Mouse (Mus musculus): ENCODE measurements around the gene Dusp13. TPM values are rescaled to one million over a fixed set of nuclear protein-coding genes. Genes with fewer than 3 reads are reported as not detected.

Dusp13 gene
- polyA plus RNA-seq, 1 experiment from 2014 or later: not detected

DNA sequence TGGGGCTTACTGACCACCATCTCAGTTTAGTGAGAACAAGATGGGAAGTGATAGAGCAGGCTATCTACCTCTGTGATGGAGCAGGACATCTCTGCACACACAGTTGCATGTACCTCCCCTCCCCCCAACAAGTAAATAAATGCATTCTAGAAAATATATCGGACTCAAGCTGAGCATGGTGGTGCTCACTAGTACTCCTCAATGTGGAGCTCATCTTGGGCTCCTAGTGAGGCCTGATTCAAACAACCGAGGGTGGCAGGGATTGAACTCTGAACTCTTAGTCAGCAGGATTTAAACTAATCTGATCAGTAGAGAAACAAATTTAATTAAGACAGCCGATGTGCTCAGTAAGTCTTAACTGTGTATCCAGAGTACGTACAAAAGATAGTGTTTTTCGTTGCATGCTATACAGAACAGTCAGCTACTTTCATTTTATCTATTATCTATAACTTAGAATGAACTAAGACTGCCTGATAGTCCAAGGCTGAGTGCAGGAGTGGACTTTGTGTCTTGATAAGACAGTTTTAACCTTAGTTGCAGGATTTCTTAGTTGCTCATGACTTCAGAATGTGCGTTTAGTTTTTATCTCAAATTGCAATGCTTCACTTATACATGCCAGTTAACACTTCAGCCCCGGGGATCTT, 14.9 kb upstream of the Dusp13 start:
- Histone ChIP-seq H3K36me3 (replicated peaks) (no peaks in the 10 kb centered on the region; the same call in 1 of the 2 replicates), H3K9me3 (peaks cover under 1% of the 10 kb centered on the region; the same call in 1 of the 2 replicates), H3K27ac (no peak overlapping the region), H3K4me3 (no peak overlapping the region), H3K4me1 (peaks cover 35% of the 10 kb centered on the region), H3K27me3 (ENCODE audit: poor library complexity, severe bottlenecking) (no peaks in the 10 kb centered on the region)
- WGBS: 78% methylated on average over 7 of the region's 7 CpGs
- DNase-seq (ENCODE audit: extremely low spot score, low spot score): no peak

DNA sequence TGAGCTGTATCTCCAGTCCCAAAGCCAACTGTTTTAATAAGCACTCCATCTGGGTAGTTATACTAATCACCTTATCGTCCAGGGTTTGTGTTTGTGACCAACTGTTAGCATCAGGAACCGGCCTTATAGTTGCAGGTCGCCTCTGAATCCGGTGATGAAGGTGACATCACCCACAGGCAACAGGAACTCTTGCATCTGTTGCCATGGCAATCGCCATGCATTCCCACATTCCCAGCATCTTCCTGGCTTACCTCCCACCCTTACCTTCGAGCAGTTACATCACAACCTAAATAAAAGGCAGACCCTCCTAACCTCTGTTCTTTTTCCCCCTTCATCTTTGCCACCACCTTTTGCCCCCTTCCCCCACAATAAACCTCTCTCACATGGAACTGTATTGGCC, 13.7 kb upstream of the Dusp13 start:
- H3K27me3 ChIP-seq (ENCODE audit: poor library complexity, severe bottlenecking): no peaks in the 10 kb centered on the region
- DNase-seq (ENCODE audit: extremely low spot score, low spot score): no peak
- no peaks in the 10 kb centered on the region for H3K9me3 ChIP-seq
- no peak overlapping the region for H3K4me3 ChIP-seq
- H3K27ac ChIP-seq: no peak overlapping the region
- H3K4me1 ChIP-seq: peaks cover 33% of the 10 kb centered on the region
- H3K36me3 ChIP-seq (replicated peaks): no peaks in the 10 kb centered on the region
- 93% methylated on average over 6 of the region's 6 CpGs for WGBS

DNA sequence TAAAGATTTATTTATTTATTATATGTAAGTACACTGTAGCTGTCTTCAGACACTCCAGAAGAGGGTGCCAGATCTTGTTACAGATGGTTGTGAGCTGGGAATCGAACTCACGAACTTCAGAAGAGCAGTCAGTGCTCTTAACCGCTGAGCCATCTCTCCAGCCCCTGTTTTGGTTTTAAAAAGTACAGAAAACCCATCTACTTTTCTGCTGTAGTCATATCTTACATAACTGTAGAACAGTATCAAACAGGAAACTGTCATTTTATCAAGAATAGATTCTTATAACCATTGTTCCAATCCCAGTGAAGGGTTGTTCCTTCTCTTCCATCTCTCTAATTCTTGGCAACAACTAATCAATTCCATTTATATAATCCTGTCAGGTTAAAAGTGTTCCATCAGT, 12.8 kb upstream of the Dusp13 start:
- no peak overlapping the region for H3K27ac ChIP-seq
- H3K27me3 ChIP-seq (ENCODE audit: poor library complexity, severe bottlenecking): no peaks in the 10 kb centered on the region
- H3K9me3 ChIP-seq: no peaks in the 10 kb centered on the region
- H3K4me3 ChIP-seq: no peak overlapping the region
- no peak for DNase-seq (ENCODE audit: extremely low spot score, low spot score)
- no peaks in the 10 kb centered on the region for H3K36me3 ChIP-seq (replicated peaks)
- peaks cover 28% of the 10 kb centered on the region for H3K4me1 ChIP-seq
- 94% methylated on average over 3 of the region's 3 CpGs for WGBS

DNA sequence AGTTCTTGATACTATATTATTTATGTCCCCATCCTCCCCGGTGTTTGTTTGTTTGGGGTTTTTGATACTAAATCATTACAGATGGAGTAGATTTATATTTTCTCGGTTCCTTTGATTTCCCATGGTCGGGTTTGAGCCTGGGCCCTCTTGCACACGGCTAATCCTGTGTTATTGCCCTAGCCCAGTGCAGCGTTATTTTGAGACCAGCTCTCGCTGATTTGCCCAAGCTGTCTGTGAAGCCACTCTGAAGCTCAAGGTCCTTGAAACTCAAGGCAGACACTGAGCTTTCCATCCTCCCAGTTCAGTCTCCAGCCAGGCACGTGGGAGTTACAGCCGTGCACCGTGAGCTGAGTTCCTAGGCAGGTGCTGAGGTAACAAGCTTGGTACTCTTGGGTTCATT, 10.6 kb upstream of the Dusp13 start:
- no peaks in the 10 kb centered on the region for H3K36me3 ChIP-seq (replicated peaks)
- no peak overlapping the region for H3K4me3 ChIP-seq
- peaks cover 16% of the 10 kb centered on the region for H3K4me1 ChIP-seq
- H3K27ac ChIP-seq: no peak overlapping the region
- no peaks in the 10 kb centered on the region for H3K9me3 ChIP-seq
- DNase-seq (ENCODE audit: extremely low spot score, low spot score): no peak
- WGBS: 93% methylated on average over 9 of the region's 9 CpGs
- no peaks in the 10 kb centered on the region for H3K27me3 ChIP-seq (ENCODE audit: poor library complexity, severe bottlenecking)

DNA sequence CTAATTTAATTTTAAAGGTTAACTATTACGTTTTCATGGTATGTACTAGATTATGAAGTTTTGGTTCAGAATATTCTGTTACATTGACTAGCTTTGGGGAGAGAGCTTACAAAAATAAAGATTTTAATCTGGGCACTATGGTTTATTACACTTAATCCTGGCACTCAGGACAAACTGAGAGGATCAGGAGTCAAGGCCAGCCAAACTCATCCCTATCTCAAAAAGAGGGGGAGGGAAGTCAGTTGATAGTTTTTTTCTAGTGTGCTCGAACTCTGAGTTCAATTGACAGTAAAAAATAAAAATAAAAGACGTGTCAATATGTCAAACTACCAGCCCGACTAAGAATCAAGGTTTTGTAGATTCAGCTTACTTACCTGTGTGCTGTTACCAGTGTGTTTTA, 2.4 kb upstream of the Dusp13 start:
- Histone ChIP-seq H3K9me3 (no peaks in the 10 kb centered on the region), H3K36me3 (replicated peaks) (no peaks in the 10 kb centered on the region), H3K27ac (no peak overlapping the region), H3K4me1 (peaks cover 26% of the 10 kb centered on the region), H3K4me3 (no peak overlapping the region), H3K27me3 (ENCODE audit: poor library complexity, severe bottlenecking) (no peaks in the 10 kb centered on the region)
- DNase-seq (ENCODE audit: extremely low spot score, low spot score): no peak
- WGBS: 84% methylated on average over 4 of the region's 4 CpGs

DNA sequence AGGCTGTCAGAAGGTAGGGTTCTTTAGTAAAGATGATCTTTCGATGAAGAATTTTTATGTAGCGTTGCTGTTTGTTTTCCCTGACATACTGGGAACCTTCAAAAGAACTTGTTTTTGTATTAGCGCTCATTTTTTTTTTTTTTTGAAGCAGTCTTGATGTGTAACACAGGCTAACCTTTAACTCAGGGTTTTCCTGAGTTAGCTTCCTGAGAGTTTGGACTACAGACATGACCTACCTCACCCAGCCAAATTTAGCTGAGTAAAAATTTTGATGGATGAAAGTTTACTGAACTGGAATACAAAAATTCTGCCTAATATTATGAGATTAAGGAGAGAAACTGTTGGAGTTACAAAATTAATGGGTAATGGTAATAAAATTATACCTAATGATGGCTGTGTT, 1.4 kb upstream of the Dusp13 start:
- Histone ChIP-seq H3K36me3 (replicated peaks) (no peaks in the 10 kb centered on the region), H3K27ac (no peak overlapping the region), H3K4me1 (peaks cover 28% of the 10 kb centered on the region), H3K9me3 (no peaks in the 10 kb centered on the region), H3K27me3 (ENCODE audit: poor library complexity, severe bottlenecking) (no peaks in the 10 kb centered on the region), H3K4me3 (no peak overlapping the region)
- WGBS: 94% methylated on average over 3 of the region's 3 CpGs
- no peak for DNase-seq (ENCODE audit: extremely low spot score, low spot score)

DNA sequence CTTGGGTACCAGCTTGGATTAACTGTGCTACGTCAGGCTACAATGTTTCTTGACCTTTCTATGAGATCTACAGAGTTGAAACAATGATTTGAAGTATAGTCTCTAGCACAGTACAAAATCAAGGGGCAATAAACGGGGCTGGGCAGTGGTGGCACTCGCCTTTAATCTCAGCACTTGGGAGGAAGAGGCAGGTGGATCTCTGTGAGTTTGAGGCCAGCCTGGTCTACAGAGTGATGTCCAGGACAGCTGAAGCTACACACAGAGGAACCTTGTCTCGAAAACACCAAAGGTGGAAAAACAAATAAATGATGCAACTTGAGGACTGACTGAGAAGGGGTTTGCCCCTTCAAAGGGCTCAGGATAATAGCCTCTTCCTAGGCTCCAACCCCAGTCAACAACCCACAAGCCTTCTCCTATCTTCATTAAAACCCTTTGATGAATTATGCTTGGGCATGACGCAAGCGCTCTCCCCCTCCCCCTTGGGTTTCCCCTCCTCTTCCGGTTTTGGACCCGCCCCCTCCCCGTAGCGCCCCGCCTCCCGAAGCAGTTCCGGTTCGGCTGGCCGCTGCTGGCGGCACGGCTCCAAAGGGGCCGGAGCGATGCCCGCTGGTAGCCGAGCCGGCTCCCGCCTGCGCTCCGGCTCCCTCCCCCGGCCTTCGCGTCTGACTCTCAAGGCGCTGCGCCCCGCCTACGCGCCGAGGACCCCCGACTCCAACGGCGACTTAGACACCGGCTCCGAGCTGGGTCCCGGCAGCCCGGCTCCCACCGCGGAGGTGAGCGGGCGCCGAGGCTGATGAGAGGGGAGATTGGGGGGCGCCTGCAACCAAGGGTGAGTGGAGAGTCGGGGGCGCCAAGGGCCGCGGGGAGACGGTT, 737 bp downstream of the Dusp13 start, which contains the start of gene Samd8:
Gene Samd8, plus strand, starts transcription at position 524 of the 873 bp plus-strand sequence.
- peaks cover 28% of the 10 kb centered on the region for H3K4me1 ChIP-seq
- H3K36me3 ChIP-seq (replicated peaks): no peaks in the 10 kb centered on the region
- no peaks in the 10 kb centered on the region for H3K9me3 ChIP-seq
- peak within 1 kb of the TSS; percentile 99 for H3K4me3 ChIP-seq
- 7% methylated on average over 52 of the region's 52 CpGs for WGBS
- peak within 1 kb of the TSS; percentile 93 for H3K27ac ChIP-seq
- H3K27me3 ChIP-seq (ENCODE audit: poor library complexity, severe bottlenecking): no peaks in the 10 kb centered on the region
- DNase-seq (ENCODE audit: extremely low spot score, low spot score): peak; percentile 90

DNA sequence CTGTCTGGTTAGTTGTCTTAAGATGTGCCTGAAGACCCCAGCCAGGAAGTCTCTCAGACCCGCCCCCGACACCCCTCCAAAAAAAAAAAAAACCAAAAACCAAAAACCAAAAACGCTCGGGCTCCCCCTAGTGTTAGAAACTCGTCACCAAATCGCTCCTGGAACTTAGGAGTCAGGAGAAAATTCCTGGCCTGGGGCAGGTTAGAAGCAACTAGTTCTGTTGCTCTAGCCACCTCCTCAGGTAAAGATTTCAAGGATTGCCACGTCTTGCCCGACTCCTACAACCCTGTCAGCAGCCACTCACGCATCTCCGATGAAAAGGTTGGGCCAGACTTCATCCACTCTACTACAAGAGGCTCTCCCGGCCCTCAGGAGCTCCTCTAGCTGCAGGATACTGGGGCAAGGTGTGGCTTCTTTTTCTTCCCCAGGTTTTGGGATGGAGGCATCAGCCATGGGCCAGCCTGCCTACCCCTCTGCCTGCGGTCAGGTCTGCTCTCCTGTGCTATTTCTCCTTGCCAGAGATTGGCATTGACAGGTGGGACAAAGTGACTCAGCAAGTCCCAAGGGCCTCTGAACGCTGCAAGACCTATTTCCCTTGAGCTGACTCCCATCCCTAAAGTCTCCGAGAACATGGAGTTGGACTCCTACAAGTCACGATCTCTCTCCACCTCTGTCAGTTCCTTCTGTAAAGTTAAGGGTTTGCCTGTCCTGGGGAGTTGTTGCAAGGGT, 2.7 kb downstream of the Dusp13 start:
- H3K27ac ChIP-seq: no peak overlapping the region
- peaks cover 28% of the 10 kb centered on the region for H3K4me1 ChIP-seq
- WGBS: 44% methylated on average over 15 of the region's 15 CpGs
- no peaks in the 10 kb centered on the region for H3K9me3 ChIP-seq
- H3K27me3 ChIP-seq (ENCODE audit: poor library complexity, severe bottlenecking): peaks cover 5% of the 10 kb centered on the region; the same call in 1 of the 2 replicates
- peak; percentile 35 for DNase-seq (ENCODE audit: extremely low spot score, low spot score)
- H3K4me3 ChIP-seq: no peak overlapping the region
- no peaks in the 10 kb centered on the region for H3K36me3 ChIP-seq (replicated peaks)

DNA sequence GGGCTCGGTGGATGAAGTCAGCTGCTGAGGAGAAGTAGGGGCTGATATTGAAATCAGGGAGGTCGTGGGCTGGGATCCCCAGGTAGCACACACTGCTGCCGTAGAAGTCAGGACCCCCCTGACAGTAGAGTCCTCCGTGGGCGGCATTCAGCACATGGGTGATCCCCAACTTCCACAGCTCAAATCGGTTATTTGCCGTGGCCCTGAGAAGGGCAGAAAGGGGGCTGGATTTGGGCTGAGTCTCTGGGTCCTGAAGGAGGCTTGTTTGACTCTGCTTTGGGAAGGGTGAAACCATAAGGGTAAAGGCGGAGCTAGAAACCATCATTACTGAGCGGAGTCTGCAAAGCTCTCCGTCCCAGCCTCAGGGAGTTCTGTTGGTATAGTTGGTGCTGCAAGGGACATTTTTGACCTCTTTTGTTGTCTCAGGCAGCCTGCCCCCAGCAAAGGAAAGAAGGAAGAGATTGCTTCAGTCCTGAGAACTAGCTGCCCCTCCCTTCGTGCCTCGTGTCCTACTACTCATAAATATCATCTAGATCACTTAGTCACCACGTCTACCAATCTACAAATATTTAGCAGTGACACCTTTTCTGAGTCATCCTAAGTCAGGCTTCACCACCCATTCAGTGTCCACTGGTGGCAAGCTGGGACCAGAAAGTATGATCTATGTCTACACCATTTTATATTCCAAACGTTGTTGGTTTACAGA, 3.4 kb downstream of the Dusp13 start:
- Histone ChIP-seq H3K4me1 (peaks cover 24% of the 10 kb centered on the region), H3K4me3 (no peak overlapping the region), H3K36me3 (replicated peaks) (no peaks in the 10 kb centered on the region), H3K9me3 (no peaks in the 10 kb centered on the region), H3K27me3 (ENCODE audit: poor library complexity, severe bottlenecking) (peaks cover 5% of the 10 kb centered on the region; the same call in 1 of the 2 replicates), H3K27ac (no peak overlapping the region)
- DNase-seq (ENCODE audit: extremely low spot score, low spot score): no peak
- WGBS: 75% methylated on average over 14 of the region's 14 CpGs

DNA sequence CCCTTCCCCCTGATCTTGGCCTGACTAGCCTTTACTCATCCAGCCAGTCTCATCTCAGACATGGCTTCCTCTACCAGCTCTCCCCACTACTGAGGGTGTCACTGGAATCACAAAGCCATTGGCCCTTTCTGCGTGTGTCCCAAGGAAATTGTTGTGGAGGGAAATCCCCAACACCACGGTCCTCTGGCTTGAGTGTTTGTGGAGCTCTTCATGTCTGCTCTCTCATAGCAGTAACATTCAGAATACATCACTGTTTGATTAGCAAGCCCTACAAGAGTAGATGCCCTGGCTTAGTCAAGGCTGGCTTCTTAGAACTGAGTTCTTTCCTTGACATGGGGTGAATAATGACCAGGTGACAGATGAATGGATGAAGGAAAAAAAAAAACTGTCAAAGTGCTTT, 4.1 kb downstream of the Dusp13 start:
- no peak for DNase-seq (ENCODE audit: extremely low spot score, low spot score)
- H3K27me3 ChIP-seq (ENCODE audit: poor library complexity, severe bottlenecking): peaks cover 5% of the 10 kb centered on the region; the same call in 1 of the 2 replicates
- 87% methylated on average over 2 of the region's 2 CpGs for WGBS

DNA sequence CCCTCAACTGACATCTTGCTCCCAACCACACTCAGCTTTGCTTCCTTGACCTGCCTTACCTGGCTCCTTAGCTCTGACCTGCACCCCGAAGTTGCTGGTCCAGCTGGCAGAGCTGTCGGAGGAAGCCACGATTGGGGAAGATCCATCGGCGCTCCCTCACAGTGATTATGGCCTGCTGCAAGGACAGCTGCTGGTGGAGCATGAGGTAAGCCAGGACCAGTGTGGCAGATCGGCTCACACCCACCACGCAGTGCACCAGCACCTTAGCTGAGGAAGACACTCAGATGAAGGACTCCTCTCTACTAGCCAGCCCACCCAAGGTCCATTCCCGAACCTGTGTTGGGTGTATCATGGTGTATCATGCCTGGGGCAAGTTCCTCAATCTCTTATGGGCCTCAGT, 4.7 kb downstream of the Dusp13 start:
- Histone ChIP-seq H3K27me3 (ENCODE audit: poor library complexity, severe bottlenecking) (peaks cover 5% of the 10 kb centered on the region; the same call in 1 of the 2 replicates), H3K36me3 (replicated peaks) (no peaks in the 10 kb centered on the region), H3K4me1 (peaks cover 17% of the 10 kb centered on the region), H3K4me3 (no peak overlapping the region), H3K27ac (no peak overlapping the region), H3K9me3 (no peaks in the 10 kb centered on the region)
- DNase-seq (ENCODE audit: extremely low spot score, low spot score): no peak
- WGBS: 91% methylated on average over 8 of the region's 8 CpGs

More for the DNA sequence above, 4.1 kb downstream of the Dusp13 start:
- Histone ChIP-seq H3K4me3 (no peak overlapping the region), H3K36me3 (replicated peaks) (no peaks in the 10 kb centered on the region), H3K27ac (no peak overlapping the region), H3K9me3 (no peaks in the 10 kb centered on the region), H3K4me1 (peaks cover 19% of the 10 kb centered on the region)

DNA sequence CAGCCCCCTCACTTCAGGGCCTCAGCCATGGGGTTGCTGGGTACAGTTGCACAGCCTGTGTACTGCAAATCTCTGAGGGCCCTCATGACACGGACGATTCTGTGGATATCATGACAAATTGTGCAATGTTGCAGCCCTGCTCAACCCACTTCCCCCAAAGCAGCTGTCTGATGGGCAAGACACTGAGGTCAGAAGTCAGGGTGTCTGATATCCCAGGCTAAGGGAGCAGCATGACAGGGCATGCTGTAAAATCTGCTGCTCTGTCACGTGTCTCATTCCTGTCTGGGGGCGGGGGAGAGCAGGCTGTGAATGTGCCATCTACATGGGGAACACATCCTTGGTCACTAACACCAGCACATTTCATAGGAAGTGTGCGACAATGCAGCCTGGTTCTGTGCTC, 5.8 kb downstream of the Dusp13 start:
- 80% methylated on average over 5 of the region's 5 CpGs for WGBS
- Histone ChIP-seq H3K27ac (0 out of 2 replicates have a peak overlapping the region, but pooled peaks have one; percentile 15), H3K27me3 (ENCODE audit: poor library complexity, severe bottlenecking) (peaks cover 6% of the 10 kb centered on the region; the same call in 1 of the 2 replicates), H3K4me1 (peaks cover 11% of the 10 kb centered on the region), H3K36me3 (replicated peaks) (no peaks in the 10 kb centered on the region), H3K4me3 (no peak overlapping the region), H3K9me3 (no peaks in the 10 kb centered on the region)
- no peak for DNase-seq (ENCODE audit: extremely low spot score, low spot score)

Data from forebrain, embryonic 10.5 days (tissue).